Mouse (Mus musculus): ENCODE results near the gene Dgcr6. TPM values are rescaled to one million over a fixed set of nuclear protein-coding genes. Genes with fewer than 3 reads are reported as not detected.

The Dgcr6 gene
- 10.4 TPM for polyA plus RNA-seq (2014; fragmentation: Illumina TruSeq; extraction: RNeasy Lipid Tissue Mini Kit (QIAGEN cat#74804); ENCODE audit: low read depth, low replicate concordance)

DNA sequence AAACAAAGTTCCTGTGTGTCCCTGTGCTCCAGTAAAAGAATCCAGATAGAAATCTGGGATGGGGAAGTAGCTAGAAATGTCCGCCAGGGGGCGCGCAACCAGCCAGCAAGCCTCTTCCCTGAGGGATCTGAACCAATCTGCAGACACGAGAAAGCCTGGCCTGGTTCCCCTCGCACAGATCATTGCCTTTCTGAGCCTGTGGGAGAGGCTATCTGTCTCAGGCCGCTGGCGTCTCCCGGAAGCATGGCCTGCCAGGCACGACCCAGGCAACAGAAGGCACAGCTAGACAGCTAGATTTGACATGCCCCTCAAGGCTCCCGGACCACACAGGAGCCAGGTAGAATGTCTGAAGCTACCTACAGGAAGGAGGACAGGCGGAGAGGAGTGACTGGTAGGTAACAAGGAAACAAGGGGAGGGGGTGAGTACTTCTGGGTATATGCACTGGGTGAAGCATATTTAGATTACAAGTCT, at the start of gene Dgcr6:
TSS of gene Dgcr6 (plus strand) at position 130 of the 472 bp plus-strand sequence.

Other genes starting within 250 kb of the Dgcr6 start
- 1.5 TPM for gene B830017H08Rik, start 219.7 kb upstream of the Dgcr6 start, polyA plus RNA-seq (2014; fragmentation: Illumina TruSeq; extraction: RNeasy Lipid Tissue Mini Kit (QIAGEN cat#74804); ENCODE audit: low read depth, low replicate concordance)
- gene Car15, start 214.5 kb upstream of the Dgcr6 start, polyA plus RNA-seq (2014; fragmentation: Illumina TruSeq; extraction: RNeasy Lipid Tissue Mini Kit (QIAGEN cat#74804); ENCODE audit: low read depth, low replicate concordance) = 10.1 TPM
- 0.12 TPM for gene Gm20518, start 161.2 kb upstream of the Dgcr6 start, polyA plus RNA-seq (2014; fragmentation: Illumina TruSeq; extraction: RNeasy Lipid Tissue Mini Kit (QIAGEN cat#74804); ENCODE audit: low read depth, low replicate concordance)
- not detected for gene Tssk1, start 158.6 kb upstream of the Dgcr6 start, polyA plus RNA-seq (2014; fragmentation: Illumina TruSeq; extraction: RNeasy Lipid Tissue Mini Kit (QIAGEN cat#74804); ENCODE audit: low read depth, low replicate concordance)
- 6.5 TPM for gene Dgcr2, start 154.3 kb upstream of the Dgcr6 start, polyA plus RNA-seq (2014; fragmentation: Illumina TruSeq; extraction: RNeasy Lipid Tissue Mini Kit (QIAGEN cat#74804); ENCODE audit: low read depth, low replicate concordance)
- gene Tssk2, start 154.2 kb upstream of the Dgcr6 start, polyA plus RNA-seq (2014; fragmentation: Illumina TruSeq; extraction: RNeasy Lipid Tissue Mini Kit (QIAGEN cat#74804); ENCODE audit: low read depth, low replicate concordance) = not detected
- gene Ess2, start 141.5 kb upstream of the Dgcr6 start, polyA plus RNA-seq (2014; fragmentation: Illumina TruSeq; extraction: RNeasy Lipid Tissue Mini Kit (QIAGEN cat#74804); ENCODE audit: low read depth, low replicate concordance) = 1.9 TPM
- not detected for gene Gsc2, start 137.8 kb upstream of the Dgcr6 start, polyA plus RNA-seq (2014; fragmentation: Illumina TruSeq; extraction: RNeasy Lipid Tissue Mini Kit (QIAGEN cat#74804); ENCODE audit: low read depth, low replicate concordance)
- 19.7 TPM for gene Slc25a1, start 124.6 kb upstream of the Dgcr6 start, polyA plus RNA-seq (2014; fragmentation: Illumina TruSeq; extraction: RNeasy Lipid Tissue Mini Kit (QIAGEN cat#74804); ENCODE audit: low read depth, low replicate concordance)
- gene Vpreb2, start 72.4 kb upstream of the Dgcr6 start, polyA plus RNA-seq (2014; fragmentation: Illumina TruSeq; extraction: RNeasy Lipid Tissue Mini Kit (QIAGEN cat#74804); ENCODE audit: low read depth, low replicate concordance) = not detected
- 3.2 TPM for gene Prodh, start 37.3 kb downstream of the Dgcr6 start, polyA plus RNA-seq (2014; fragmentation: Illumina TruSeq; extraction: RNeasy Lipid Tissue Mini Kit (QIAGEN cat#74804); ENCODE audit: low read depth, low replicate concordance)
- gene Rtn4r, start 74.8 kb downstream of the Dgcr6 start, polyA plus RNA-seq (2014; fragmentation: Illumina TruSeq; extraction: RNeasy Lipid Tissue Mini Kit (QIAGEN cat#74804); ENCODE audit: low read depth, low replicate concordance) = not detected
- not detected for gene Ccdc188, start 165.0 kb downstream of the Dgcr6 start, polyA plus RNA-seq (2014; fragmentation: Illumina TruSeq; extraction: RNeasy Lipid Tissue Mini Kit (QIAGEN cat#74804); ENCODE audit: low read depth, low replicate concordance)
- gene Zdhhc8, start 182.3 kb downstream of the Dgcr6 start, polyA plus RNA-seq (2014; fragmentation: Illumina TruSeq; extraction: RNeasy Lipid Tissue Mini Kit (QIAGEN cat#74804); ENCODE audit: low read depth, low replicate concordance) = not detected
- 21.4 TPM for gene Trmt2a, start 195.8 kb downstream of the Dgcr6 start, polyA plus RNA-seq (2014; fragmentation: Illumina TruSeq; extraction: RNeasy Lipid Tissue Mini Kit (QIAGEN cat#74804); ENCODE audit: low read depth, low replicate concordance)
- gene Ranbp1, start 195.9 kb downstream of the Dgcr6 start, polyA plus RNA-seq (2014; fragmentation: Illumina TruSeq; extraction: RNeasy Lipid Tissue Mini Kit (QIAGEN cat#74804); ENCODE audit: low read depth, low replicate concordance) = 75.6 TPM
- gene Gm49776, start 205.5 kb downstream of the Dgcr6 start, polyA plus RNA-seq (2014; fragmentation: Illumina TruSeq; extraction: RNeasy Lipid Tissue Mini Kit (QIAGEN cat#74804); ENCODE audit: low read depth, low replicate concordance) = not detected
- 17.1 TPM for gene Dgcr8, start 236.4 kb downstream of the Dgcr6 start, polyA plus RNA-seq (2014; fragmentation: Illumina TruSeq; extraction: RNeasy Lipid Tissue Mini Kit (QIAGEN cat#74804); ENCODE audit: low read depth, low replicate concordance)